Mouse (Mus musculus) MEL (cell line): Measurements from ENCODE around the gene Meaf6.

Experiments
- CHD1 ChIP-seq: IDR thresholded peaks from 2 replicates; pipeline ENCODE4 v1.6.1; 2012; ENCODE audit warnings: low read depth, mild to moderate bottlenecking, inconsistent platforms, low read length, improper control_type of control experiment
- CHD2 ChIP-seq: IDR thresholded peaks from 2 replicates; pipeline ENCODE4 v1.6.1; 2011; ENCODE audit warnings: low read length, improper control_type of control experiment
- CTCF ChIP-seq, 3 experiments: IDR thresholded peaks in 2 of 3; conservative IDR thresholded peaks in 1 of 3; 2 replicates each; pipeline ENCODE4 v1.5.1; 2011 to 2012; ENCODE audit warnings: low read length in 3 of 3, low read depth in 2 of 3, mild to moderate bottlenecking in 2 of 3, improper control_type of control experiment in 1 of 3, inconsistent platforms in 1 of 3, mixed read lengths in 1 of 3, moderate library complexity in 1 of 3; ENCODE audit not compliant: control insufficient read depth in 1 of 3, insufficient read depth in 1 of 3, poor library complexity in 1 of 3, severe bottlenecking in 1 of 3
- EP300 ChIP-seq, 2 experiments: IDR thresholded peaks; 2 replicates each; pipeline ENCODE4 v1.6.1; 2011; ENCODE audit warnings: improper control_type of control experiment in 2 of 2, low read length in 2 of 2, low read depth in 1 of 2, mild to moderate bottlenecking in 1 of 2
- GABPA ChIP-seq: IDR thresholded peaks from 2 replicates; pipeline ENCODE4 v1.6.1; 2012; ENCODE audit warnings: low read depth, mild to moderate bottlenecking, inconsistent platforms, low read length, improper control_type of control experiment, moderate library complexity
- MAX ChIP-seq: IDR thresholded peaks from 2 replicates; pipeline ENCODE4 v1.6.1; 2011; ENCODE audit warnings: low read length, improper control_type of control experiment
- POLR2A ChIP-seq, 2 experiments: IDR thresholded peaks; 2 replicates each; pipeline ENCODE4 v1.6.1; 2011 to 2012; ENCODE audit warnings: low read length in 2 of 2, mild to moderate bottlenecking in 2 of 2, control low read depth in 1 of 2, improper control_type of control experiment in 1 of 2, low read depth in 1 of 2, moderate library complexity in 1 of 2; ENCODE audit not compliant: control insufficient read depth in 1 of 2, insufficient read depth in 1 of 2, poor library complexity in 1 of 2
- POLR2AphosphoS2 ChIP-seq: IDR thresholded peaks from 2 replicates; pipeline ENCODE4 v1.6.1; 2011; ENCODE audit warnings: low read length, improper control_type of control experiment
- POLR2AphosphoS5 ChIP-seq: IDR thresholded peaks from 2 replicates; pipeline ENCODE4 v1.6.1; 2012; ENCODE audit warnings: low read depth, borderline replicate concordance, mild to moderate bottlenecking, inconsistent platforms, low read length, moderate library complexity, mixed read lengths
- RCOR1 ChIP-seq: IDR thresholded peaks from 2 replicates; pipeline ENCODE4 v1.6.1; 2012; ENCODE audit warnings: low read depth, mild to moderate bottlenecking, inconsistent platforms, low read length, improper control_type of control experiment
- USF2 ChIP-seq, 2 experiments: IDR thresholded peaks; 2 replicates each; pipeline ENCODE4 v1.6.1; 2011 to 2012; ENCODE audit warnings: improper control_type of control experiment in 2 of 2, low read length in 2 of 2, borderline replicate concordance in 1 of 2, inconsistent platforms in 1 of 2, low read depth in 1 of 2, mild to moderate bottlenecking in 1 of 2; ENCODE audit not compliant: insufficient read depth in 1 of 2
- ZMIZ1 ChIP-seq: IDR thresholded peaks from 2 replicates; pipeline ENCODE4 v1.6.1; 2012; ENCODE audit warnings: low read depth, mild to moderate bottlenecking, inconsistent platforms, low read length, improper control_type of control experiment, moderate library complexity
- ZNF384 ChIP-seq: IDR thresholded peaks from 2 replicates; pipeline ENCODE4 v1.6.1; 2012; ENCODE audit warnings: low read depth, mild to moderate bottlenecking, inconsistent platforms, low read length, improper control_type of control experiment

DNA sequence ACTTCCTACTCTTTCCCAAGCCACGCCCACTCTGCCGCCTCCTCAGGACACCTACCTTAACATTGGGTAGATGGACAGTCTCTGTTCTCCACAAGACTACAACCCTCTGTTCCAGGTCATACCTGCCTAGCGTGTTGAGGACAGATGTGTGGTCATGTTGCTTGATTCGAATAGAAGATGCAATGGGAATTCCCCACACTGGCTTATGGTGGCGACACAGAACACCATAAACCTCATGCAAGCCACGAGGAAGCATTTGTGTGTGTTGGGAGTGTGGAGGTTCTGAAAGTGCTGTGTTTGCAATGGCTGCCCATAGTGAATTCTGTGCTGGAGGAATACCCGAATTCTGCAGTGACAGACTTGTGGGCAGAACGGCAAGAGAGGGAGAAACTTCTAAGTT is 21.1 kb upstream of the Meaf6 start:
- no peak for TF ChIP-seq CTCF (IDR thresholded peaks at IDR 0.05 in 2 of 3, conservative IDR thresholded peaks at IDR 0.05 in 1 of 3; ENCODE audit: control insufficient read depth in 1 of 3, insufficient read depth in 1 of 3, low read depth in 2 of 3, low read length in 3 of 3, poor library complexity in 1 of 3, severe bottlenecking in 1 of 3)
- TF ChIP-seq POLR2AphosphoS2, result no peak
- no peak for TF ChIP-seq ZNF384
- TF ChIP-seq EP300 (IDR thresholded peaks at IDR 0.05; ENCODE audit: low read depth in 1 of 2, low read length in 2 of 2), result no peak
- no peak for TF ChIP-seq CHD2
- TF ChIP-seq POLR2A (IDR thresholded peaks at IDR 0.05; ENCODE audit: control insufficient read depth in 1 of 2, insufficient read depth in 1 of 2, low read depth in 1 of 2, low read length in 2 of 2, poor library complexity in 1 of 2), result no peak
- no peak for TF ChIP-seq POLR2AphosphoS5
- no peak for TF ChIP-seq ZMIZ1
- no peak for TF ChIP-seq CHD1
- no peak for TF ChIP-seq MAX
- no peak for TF ChIP-seq RCOR1
- no peak for TF ChIP-seq GABPA
- TF ChIP-seq USF2 (IDR thresholded peaks at IDR 0.05; ENCODE audit: borderline replicate concordance in 1 of 2, insufficient read depth in 1 of 2, low read depth in 1 of 2, low read length in 2 of 2), result no peak
